Mouse (Mus musculus) retina, postnatal 7 days (tissue): ENCODE data around the gene Ank3.

ENCODE experiments used
- DNase-seq: peaks from one replicate; pipeline ENCODE4 v3.0.0-alpha.2; 2012; ENCODE audit warnings: low read depth, low spot score

The Ank3 gene

DNA sequence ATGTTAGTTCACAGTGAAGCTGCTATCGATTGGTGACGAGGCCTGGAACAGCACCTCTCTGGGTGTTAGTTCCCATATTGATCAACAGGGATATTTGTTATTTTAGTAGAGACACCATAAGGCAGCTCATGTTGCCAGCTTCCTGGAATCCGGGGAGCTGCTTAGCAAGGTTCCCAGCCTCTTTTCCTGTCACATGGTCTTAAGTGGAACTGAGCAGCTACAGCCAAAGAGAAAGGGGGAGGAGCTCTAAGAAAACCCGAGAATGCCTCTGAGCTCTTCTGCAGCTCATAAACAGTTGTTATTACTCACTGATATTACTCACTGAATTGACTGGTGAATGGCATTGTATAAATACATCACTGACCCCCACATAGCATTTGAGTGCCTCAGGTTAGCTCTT is 318.3 kb downstream of the Ank3 start:
- no peak for DNase-seq

DNA sequence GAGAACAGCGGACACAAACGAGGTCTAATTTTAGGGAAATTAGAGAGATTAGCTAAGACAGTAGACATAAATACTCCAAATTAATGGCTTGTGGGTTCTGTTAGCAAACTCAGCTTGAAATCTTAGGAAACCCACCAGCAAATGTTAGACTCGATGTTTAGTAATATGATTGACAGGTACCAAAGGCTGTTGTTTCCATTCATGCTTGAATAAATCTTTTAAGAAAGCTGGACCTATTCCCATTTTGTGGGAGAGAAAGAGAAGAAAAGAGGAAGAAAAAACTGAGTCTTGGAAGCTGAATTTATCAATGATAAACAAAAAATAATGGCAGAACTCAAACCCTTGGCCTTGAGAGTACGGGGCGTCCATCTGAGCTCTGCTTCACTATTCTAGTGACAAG is 320.8 kb downstream of the Ank3 start:
- DNase-seq, result no peak

DNA sequence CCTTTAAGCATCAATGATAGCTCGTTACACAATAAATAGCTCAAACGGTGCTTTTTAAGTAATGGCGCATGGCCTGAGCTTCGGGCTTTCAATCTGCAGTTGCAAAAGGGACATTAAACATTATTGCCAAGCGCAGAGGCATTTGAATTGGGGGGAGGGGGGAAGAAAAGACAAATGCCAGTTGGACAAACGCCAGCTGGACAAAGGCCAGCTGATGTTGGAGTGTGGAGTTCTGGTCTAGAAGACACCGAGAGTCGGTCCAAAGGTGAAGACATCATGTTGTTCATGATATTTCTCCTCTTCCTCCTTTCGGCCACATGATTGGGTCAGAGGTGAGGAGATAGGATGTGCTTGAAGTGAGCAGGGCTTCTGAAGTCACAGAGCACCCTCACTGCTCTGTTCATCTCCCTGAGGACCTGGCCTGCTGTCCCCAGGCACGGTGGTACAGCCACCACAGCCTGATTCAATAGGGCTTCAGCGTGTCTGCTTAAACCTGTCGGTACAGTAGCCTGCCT is 321.4 kb downstream of the Ank3 start:
- no peak for DNase-seq

DNA sequence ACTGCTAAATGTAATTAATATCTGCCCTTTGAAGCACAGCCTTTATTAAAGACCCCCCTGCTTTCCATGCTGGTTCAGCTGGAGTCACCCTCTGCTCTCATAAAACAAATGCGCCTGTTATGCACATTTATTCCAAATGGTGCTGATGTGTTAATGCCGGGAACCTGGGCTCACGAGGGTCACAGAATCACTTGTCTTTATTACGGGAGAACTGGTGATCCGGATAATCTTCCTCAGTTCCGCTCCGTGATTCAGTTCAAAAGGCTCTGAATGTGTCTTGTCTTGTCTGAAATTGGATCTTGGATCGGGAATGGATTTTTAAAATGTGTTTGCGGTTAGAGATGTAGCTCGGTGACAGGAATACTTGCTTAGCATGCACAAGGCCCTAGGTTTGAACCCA is 321.9 kb downstream of the Ank3 start:
- no peak for DNase-seq

DNA sequence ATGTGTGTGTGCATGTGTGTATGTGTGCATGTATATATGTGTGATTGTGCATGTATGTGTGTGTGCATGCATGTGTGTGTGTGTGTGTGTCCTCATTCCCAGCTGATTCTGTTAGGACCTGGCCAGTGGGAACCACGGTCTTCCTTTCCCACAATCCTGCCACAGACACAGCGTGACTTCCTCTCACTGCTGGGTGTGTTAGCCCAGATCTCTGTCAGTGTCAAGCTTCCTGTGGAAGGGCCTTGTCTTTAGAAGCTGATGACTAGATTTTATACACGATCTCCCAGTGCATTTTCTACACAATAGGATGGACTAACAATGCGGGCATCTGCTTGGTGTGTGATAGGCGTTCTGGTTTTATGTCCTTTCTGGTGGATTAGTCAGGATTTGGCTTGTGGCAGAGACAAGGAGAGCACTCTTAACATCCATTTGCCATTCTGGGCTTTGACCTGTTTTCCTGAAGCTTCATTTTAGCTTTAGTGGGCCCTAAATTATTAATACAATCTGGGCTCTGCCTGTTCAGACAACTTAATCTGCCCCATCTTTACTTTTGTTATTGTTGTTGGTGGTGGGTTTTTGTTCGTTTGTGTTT is 322.4 kb downstream of the Ank3 start:
- DNase-seq, result no peak

DNA sequence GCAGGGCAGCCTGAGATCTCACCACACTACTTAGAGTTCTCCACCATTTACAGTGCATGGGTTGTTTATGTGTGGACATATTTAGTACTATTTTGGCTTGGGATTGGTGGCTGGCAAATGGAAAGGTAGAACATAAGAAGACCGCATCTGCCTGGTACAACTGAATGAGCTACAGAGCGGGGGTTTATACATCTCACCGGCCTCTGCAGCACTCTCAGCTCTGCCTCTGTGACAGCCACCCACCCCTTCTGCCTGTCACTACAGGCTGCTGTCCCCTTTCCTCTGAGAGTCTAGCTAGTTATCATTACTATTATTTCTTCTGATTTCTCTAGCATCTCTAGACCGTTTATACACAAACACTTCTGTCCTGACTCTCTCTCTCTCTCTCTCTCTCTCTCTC is 325.6 kb downstream of the Ank3 start:
- DNase-seq, result no peak

DNA sequence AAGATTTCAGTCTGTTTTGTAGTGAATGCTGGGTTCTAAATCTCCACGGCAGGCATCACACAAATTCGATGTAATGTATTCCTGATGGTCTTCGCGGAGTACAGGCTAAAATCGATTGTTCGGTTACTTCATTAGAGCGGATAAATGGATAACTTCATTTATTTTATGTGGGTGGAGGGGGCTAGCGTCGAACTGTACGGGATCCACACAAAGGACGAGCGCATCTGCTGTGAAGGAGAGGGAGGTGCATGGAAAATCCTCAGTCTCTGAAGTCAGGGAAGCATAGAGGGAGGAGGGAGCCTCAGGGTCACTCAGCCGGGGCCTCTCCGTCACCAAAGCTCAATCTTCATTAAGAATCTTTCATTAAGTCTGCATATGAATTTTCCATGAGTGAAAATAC is 326.5 kb downstream of the Ank3 start:
- DNase-seq, result no peak

DNA sequence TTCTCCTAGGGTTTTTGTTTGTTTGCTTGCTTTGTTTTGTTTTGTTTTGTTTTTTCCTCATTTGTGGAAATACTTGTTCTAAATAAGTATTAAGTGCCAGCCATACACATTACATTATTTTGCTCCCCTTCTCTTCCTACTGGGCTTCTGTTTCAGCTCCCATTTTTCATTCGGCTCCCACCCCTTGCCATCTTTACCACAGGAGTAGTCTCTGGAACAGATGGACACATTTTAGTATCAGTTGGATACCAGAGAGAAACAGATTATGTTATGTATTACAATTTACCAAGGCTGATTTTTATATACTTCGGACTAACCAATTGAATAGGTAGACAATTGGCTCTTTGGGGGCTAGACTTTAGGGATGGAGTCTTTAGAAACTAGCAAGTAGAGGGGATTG is 327.7 kb downstream of the Ank3 start:
- DNase-seq, result no peak

DNA sequence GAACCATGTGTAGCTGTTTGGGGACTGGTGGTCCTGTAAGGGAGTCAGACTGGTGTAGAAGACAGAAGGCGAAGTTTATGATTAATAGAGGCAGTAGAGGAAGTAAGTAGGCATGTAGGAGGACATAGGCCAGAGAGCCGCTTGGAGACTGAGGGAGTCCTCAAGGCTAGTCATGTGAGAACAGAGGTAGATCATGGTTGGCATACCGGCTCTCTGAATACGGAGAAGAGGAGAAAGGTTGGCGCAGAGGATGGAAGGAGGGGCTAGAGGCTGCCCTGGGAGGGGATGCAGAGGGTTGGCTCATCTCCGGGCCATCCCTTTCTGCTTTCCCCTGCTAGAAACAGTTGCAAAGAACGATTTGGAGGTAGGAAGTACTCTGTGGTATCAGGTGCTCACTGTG is 328.2 kb downstream of the Ank3 start:
- no peak for DNase-seq

DNA sequence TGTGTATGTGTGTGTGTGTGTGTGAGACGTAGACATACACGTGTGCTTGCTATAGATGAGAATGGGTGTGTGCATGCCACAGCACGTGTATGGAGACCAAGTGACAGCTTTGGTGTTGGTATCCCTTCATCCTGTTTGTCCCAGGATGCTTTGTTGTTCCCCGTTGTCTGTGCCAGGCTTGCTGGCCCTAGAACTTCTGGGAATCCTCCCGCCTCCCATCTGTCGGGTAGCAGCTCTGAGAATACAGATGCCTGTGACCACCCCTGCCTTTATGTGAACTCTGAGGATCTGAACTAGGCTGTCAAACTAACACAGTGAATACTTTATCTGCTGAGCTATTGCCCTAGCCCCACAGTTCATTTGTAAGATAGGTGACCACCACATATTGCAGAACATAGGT is 330.3 kb downstream of the Ank3 start:
- no peak for DNase-seq

DNA sequence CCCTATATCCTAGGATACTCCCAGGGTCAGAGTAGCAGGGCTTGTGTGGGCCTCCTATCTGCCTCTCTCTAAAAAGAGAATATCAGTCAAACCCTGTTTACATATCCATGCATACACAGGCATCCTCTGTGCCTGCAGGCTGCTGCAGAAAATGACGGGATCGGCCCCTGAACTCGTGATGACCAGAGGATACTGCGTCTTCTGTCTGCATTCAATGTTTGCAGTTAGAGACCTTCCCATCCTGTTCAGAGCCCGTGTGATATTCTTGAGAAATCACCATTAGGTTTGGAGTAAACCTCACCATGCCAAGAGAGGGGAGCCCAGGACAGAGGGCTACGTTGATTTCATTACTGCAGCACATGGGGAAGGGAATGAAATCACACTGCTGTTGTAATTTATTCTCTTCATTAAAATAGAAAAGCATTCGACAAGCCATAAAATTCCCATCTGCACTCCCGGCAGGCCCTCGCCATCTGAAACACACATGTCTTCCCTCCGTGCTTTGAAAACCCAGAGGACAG is 331.8 kb downstream of the Ank3 start:
- DNase-seq, result no peak

DNA sequence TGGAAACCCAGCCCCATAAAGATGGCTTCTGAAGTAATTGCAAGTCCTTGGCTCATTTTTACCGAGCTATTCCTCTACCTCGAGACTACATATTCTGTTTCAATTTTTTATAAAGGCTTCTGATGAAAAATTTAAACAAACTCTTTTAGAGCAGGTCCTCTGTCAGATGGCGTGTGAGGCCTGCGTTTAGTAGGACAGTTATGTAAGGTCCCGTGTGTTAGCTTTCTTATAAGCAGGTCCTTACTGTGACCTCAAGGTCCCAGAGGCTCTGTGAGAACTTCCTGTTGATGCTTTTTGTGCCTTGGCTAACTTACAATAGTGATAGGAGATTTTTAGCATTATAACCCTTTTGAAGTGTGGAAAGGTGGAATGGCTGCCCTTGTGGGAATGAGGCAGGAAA is 332.8 kb downstream of the Ank3 start:
- DNase-seq, result no peak

DNA sequence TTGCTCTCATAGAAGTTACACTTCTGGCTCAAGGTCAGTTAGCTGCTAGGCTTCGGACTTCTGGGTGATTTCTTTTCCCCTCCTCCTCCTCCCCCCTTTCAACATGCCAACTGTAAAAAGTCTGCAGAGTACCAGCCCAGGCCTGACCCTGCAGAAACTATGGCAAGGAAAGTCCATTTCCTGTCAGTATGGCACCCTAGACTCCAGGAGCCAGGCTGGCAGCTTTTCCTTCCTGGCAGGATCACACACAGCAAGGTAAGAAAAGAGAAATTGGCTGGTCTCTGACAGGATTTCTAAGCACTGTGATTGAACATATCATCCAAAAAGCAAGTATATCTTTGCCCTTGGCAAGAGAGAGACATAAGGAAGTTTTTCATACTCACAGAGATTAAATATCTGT is 333.3 kb downstream of the Ank3 start:
- DNase-seq, result no peak

DNA sequence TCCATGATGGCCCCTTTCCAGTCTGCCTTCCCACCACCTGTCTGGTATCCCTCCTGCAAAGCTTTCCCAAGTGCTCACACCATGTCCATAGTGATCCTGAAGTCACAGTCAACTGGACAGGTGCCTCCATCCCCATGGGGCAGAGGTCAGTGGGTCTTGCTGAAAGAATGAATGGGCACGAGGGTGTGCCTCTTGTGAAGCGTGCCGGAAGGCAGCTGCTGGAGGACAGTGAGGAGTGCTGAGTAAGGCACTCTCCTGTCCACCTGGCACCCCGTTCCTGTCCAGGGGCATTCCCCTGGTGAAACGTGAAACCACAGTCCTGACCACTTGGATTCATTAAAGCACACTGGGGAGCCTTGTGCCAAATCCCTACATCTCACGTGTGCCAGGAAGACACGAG is 337.7 kb downstream of the Ank3 start:
- DNase-seq, result no peak

DNA sequence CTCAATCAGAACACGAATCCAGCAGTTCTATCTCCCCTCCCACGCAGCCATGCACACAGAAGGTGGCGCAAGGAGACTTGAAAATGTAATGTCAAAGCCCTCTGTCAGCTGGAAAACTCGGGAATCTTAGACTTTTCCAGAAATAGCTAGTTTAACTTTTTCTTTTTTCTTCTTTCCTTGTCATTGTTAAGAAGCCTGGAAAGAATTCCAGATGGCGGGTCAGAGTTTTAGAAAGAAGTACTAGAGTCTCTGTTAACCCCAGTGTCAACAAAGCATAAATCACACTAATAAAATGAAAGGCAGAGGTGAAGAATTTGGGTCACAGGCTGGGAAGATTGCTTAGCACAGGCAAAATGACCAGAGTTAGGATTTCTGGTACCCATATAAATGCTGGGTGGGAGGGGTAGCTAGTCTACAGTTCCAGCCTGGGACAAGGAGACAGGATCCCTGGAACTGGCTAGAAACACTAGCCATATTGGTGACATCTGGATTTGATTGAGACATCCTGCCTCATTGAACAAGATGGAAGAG is 340.2 kb downstream of the Ank3 start:
- DNase-seq, result no peak

DNA sequence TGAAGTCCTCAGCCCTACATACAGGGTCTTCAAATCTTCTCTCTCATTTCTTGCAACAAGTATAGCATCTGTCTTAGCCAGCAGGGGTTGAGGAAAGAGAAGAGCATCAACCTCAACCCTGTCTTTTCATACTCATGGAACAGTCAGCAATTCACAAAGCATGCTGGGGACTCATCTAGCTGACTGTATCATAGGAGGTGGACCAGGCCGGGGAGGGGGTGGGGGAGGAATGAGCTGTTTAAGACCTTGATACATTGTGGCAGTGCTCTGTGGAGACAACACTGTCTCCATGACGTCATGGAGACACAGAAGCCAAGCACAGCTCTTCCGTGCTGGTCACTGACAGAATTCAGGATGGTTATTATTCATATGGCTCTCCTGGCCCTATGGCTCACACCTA is 344.0 kb downstream of the Ank3 start:
- no peak for DNase-seq

DNA sequence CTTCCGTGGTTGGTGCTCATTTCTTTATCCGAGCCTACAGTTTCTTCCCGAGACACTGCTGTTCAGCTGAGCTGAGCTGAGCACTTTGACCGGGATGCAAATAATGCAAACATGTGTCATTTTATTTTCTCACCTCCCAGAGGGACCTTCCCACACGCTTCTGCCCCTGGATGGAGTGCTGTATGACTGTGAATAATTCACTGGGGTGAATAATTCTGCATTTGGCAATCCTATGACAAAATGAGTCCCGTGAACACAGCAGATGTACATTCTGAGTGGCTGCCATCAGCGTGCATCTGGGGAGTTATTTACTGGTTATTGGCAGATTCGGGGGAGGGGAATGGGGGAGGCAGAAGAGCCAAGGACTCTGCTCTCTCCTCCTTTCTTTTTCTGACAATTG is 345.6 kb downstream of the Ank3 start:
- DNase-seq, result no peak

DNA sequence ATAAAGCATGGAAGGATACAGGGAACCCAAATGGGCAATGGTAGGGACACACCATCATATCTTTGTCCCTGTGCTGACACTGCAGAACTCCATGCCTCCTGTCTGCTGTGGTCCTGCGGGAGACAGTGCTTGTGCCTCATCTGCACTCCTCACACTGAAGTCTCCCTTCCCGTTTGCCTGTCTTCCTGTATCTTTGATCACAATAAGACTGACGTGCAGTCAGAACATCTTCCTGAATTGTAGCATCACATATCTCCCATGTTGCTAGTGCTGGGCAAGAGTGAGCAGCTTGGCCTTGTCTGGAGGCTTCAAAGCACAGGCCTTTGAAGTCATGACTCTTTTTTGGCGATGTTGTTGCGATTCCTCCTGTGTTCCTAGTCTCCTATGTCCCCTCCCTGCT is 346.3 kb downstream of the Ank3 start:
- no peak for DNase-seq

DNA sequence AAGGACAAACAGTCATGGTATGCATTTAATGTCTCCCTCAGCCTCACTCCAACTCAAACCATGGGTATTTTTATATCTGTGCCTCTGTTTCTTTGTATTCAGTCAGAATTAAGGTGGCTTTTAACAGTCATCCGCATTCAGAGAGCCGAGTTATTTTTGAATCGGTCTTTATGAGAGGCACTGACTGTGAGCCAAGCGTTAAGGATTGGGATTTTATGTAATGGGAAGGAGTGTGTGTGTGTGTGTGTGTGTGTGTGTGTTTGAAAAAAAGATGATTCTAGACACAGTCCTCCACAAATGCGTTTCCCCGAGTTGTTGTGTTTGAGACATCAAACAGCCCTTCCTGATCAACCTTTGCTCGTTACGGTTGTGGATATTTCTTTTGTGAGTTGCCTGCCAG is 347.7 kb downstream of the Ank3 start:
- no peak for DNase-seq

DNA sequence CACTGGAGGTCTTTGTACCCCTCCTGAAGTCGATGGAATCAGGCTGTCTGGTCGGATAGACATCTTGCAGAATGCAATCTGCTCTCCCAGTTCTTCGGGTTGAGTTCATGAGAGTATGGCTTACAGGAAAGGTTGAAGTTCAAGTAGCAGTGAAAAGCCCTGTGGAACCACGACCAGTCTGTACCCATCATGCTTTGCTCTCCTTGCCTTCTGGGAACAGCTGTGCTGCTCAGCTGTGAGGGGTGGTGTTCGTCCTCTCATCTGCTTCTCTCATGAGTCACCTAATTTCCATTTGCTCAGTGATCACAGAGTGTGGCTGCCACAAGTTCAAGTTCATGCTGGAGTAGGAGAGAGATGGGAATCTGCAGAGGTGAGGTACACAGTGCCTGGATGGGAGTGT is 348.2 kb downstream of the Ank3 start:
- no peak for DNase-seq

DNA sequence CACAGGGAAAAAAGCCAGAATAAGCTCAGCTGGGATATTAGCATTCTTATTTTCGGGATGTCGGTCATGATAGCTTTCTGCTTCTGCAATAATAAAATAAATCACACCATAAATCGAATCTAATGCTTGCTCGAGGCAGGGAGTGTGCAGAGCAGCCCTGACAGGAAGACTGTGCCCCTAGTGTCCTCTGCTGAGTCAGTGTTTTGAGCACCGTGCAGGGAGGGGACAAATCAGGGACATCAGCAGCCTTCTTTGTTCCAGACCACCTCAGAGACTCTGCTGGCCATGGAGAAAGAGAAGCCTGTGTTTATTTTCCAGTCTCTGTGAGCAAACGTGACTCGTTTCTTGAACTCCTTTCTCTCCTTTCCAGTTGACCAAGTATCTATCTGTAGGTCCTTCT is 352.8 kb downstream of the Ank3 start:
- no peak for DNase-seq

DNA sequence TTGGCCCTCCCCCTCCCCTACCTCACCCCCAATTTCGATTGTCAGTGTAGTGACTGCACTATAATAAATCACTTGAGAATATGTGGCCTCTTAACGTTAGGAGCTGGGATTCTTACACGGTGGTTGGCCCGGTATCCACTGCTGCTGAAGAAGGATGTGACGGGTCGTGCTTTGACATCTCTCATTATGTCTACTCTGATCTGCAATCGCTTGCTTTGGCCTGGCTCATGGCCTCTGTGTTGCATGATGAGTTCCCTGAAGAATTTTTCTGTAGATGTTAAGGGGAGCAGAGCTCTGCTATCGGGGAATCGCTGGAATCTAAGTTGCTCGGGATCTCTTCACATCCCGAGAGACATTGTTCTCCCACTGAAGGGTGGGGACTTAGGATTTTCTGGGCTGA is 354.9 kb downstream of the Ank3 start:
- no peak for DNase-seq

DNA sequence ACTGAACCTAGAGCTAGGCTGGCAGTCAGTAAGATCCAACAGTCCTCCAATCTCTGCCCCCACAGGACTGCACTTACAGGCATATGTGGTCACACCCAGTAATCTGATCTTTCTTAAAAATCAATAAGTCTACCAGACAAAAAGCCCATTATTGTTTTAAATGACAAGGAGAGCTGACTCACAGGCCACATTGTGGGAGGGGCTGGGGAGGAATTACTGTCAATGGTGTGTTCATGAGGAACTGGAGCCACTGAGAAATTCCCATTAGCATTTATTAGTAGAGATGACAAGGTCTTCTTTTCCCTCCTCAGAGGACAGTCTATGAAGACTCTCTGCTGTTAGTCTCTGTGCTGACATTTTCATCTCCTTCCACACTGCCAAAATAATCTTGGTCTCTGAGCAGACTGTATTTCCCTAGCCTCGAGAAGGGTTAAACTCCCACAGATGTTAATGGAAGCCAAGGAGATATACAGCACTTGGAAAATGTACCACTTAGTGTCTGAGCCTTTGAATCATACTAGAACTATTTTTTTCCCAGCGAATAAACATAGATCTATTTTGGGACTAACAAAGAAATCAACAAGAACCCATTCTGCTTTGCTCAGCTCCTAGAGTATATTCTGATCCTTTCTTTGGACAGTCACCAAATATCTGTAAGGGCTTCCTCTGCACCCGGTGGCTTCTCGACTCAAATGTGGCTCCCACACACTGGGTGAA is 358.5 kb downstream of the Ank3 start:
- no peak for DNase-seq
